Mouse (Mus musculus) embryonic fibroblast, embryonic 13.5 days (primary cell): ENCODE results near the gene Mif4gd.
A peak's percentile ranks its signal among the peaks of the same experiment; 100 is the strongest.

Experiments used
- CTCF ChIP-seq: IDR thresholded peaks from 2 replicates; pipeline ENCODE4 v1.5.1; 2011; ENCODE audit warnings: mild to moderate bottlenecking, control low read depth, low read length, moderate library complexity, borderline replicate concordance; ENCODE audit not compliant: insufficient read depth
- POLR2A ChIP-seq: IDR thresholded peaks from 2 replicates; pipeline ENCODE4 v1.6.1; 2011; ENCODE audit warnings: low read depth, mild to moderate bottlenecking, control low read depth, low read length, moderate library complexity

- TF ChIP-seq CTCF, result no peak
- peak; percentile 80 for TF ChIP-seq POLR2A
Measured at GRCm38 (mm10) chr11:115564064-115564809, 48.5 kb downstream of the Mif4gd start, which contains the start of gene Nup85.
